Mouse (Mus musculus): ENCODE results near the gene Tspan33.

GRCm38 (mm10) chr6:29667266-29667665 lies 26.8 kb upstream of the Tspan33 start:
- no peak for TF ChIP-seq CTCF (IDR thresholded peaks at IDR 0.05; ENCODE audit: low read depth, low read length)
- no peak for TF ChIP-seq POLR2A (IDR thresholded peaks at IDR 0.05; ENCODE audit: borderline replicate concordance, low read depth, low read length)

All from bone marrow macrophage, adult 2 months (primary cell).